13 mouse cellular contexts compared by ENCODE assay signal in the genomic region with DNA sequence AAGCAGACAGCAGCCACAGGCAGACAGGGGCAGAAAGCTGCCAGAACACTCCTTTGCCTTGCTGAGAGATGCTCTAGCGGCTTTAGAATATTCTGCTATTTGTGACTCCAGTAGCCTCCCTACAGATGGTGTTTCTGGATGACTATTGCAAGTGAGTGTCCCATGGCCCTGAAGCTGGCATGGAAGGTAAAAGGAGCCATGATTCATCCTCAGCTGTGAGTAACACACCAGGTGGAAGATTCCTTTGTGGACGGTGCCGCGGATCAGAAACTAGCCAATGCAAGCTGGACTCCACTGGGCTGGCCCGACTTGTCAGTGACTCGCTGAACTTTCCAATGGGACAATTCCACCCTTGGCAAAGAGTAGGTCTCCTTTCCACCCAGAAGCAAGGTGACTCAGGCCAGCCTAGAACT.
DNase-seq lines count a peak whose midpoint lies in the region; ATAC-seq and TF ChIP-seq lines count a peak whose summit lies in the region.
"Had no signal": no experiment of that assay in that cellular context is flagged by ENCODE, and none has a peak within 500 bp of the region (broad histone marks: within the 10 kb centered on the region; RNA-seq: fewer than 3 reads in every experiment).

No protein-coding gene starts in this region.

- no peak overlapping the region for H3K4me2 ChIP-seq in neural tube, embryonic 15.5 days
- H3K4me2 ChIP-seq: forebrain, embryonic 15.5 days had no signal

- TF ChIP-seq CTCF in left cerebral cortex, adult 2 months (IDR thresholded peaks at IDR 0.05) = no peak; the same call in 1 of the 2 replicates

- 88% methylated on average over 6 of the region's 6 CpGs for WGBS in neural tube, embryonic 15.5 days

- H3K4me1 ChIP-seq in neural tube, embryonic 15.5 days = peaks cover 7% of the 10 kb centered on the region; the same call in 1 of the 2 replicates

- DNase-seq in gastrocnemius, adult 18-20 months (ENCODE audit: low spot score) = peak; percentile 54
- DNase-seq in gastrocnemius, postnatal 4 days (ENCODE audit: low spot score in 2 of 2) = no peak
- peak; percentile 23 to 39 for DNase-seq in layer of hippocampus, adult 8-10 months (ENCODE audit: low spot score in 2 of 2)
- no peak for DNase-seq in layer of hippocampus, postnatal 36 days
- peak; percentile 88 for DNase-seq in brain, adult 2 months (ENCODE audit: low read depth, low spot score)
- peak in 1 of 2 experiments; percentile 41 for DNase-seq in left cerebral cortex, adult 2 months (ENCODE audit: extremely low spot score in 1 of 2, low spot score in 2 of 2)
- no peak for DNase-seq in lung, postnatal 25 days (ENCODE audit: low spot score)
- DNase-seq: embryo, embryonic 11 days; spleen, adult 18-20 months had no signal

- H3K36me3 ChIP-seq in neural tube, embryonic 15.5 days = no peaks in the 10 kb centered on the region
- H3K36me3 ChIP-seq: forebrain, embryonic 15.5 days had no signal

- no peak for ATAC-seq in neural tube, embryonic 15.5 days (ENCODE audit: low FRiP score)
- ATAC-seq: forebrain, embryonic 15.5 days; intestine, embryonic 16.5 days; lung, postnatal 0 days had no signal

- no peaks in the 10 kb centered on the region for H3K27me3 ChIP-seq in neural tube, embryonic 15.5 days (replicated peaks)
- H3K27me3 ChIP-seq: forebrain, embryonic 15.5 days had no signal

- no peak overlapping the region for H3K9ac ChIP-seq in neural tube, embryonic 15.5 days (replicated peaks)
- H3K9ac ChIP-seq: forebrain, embryonic 15.5 days had no signal

- intact Hi-C loops in left cerebral cortex, adult 2 months (cut with DNase I) = loop anchor here (5.0 kb wide), 2 partner anchors 34 to 79 kb away; no protein-coding TSS in a partner anchor

- no peaks in the 10 kb centered on the region; the same call in 1 of the 2 replicates for H3K9me3 ChIP-seq in neural tube, embryonic 15.5 days (replicated peaks)

- H3K4me3 ChIP-seq in left cerebral cortex, adult 2 months = no peak overlapping the region
- H3K4me3 ChIP-seq in neural tube, embryonic 15.5 days (replicated peaks) = no peak overlapping the region
- H3K4me3 ChIP-seq: forebrain, embryonic 15.5 days had no signal

- peak overlapping the region; percentile 7; the same call in 1 of the 2 replicates for H3K27ac ChIP-seq in left cerebral cortex, adult 2 months
- no peak overlapping the region for H3K27ac ChIP-seq in neural tube, embryonic 15.5 days (replicated peaks)
- H3K27ac ChIP-seq: forebrain, embryonic 15.5 days had no signal

Comparison
In these comparisons a context has a peak if more than half of its experiments do, and no peak if none do; other contexts are left out.
1. DNase-seq: peak in gastrocnemius, adult 18-20 months (single experiment), layer of hippocampus, adult 8-10 months (2 of 2) and brain, adult 2 months (single experiment); none in gastrocnemius, postnatal 4 days (0 of 2), layer of hippocampus, postnatal 36 days (0 of 2) and lung, postnatal 25 days (single experiment).